Mouse (Mus musculus) frontal cortex, postnatal 14 days (tissue): Measurements from ENCODE around the gene L3mbtl4.

Source experiments
- DNase-seq, 2 experiments: peaks; one replicate each; pipeline ENCODE4 v3.0.0; 2022; ENCODE audit warnings: low spot score in 2 of 2

Gene L3mbtl4

GRCm38 (mm10) chr17:68642521-68643088 is 369.0 kb downstream of the L3mbtl4 start:
- DNase-seq, result no peak

GRCm38 (mm10) chr17:68666528-68666927 is 392.9 kb downstream of the L3mbtl4 start:
- DNase-seq, result no peak

GRCm38 (mm10) chr17:68672088-68672504 is 398.5 kb downstream of the L3mbtl4 start:
- DNase-seq, result no peak

GRCm38 (mm10) chr17:68710701-68711100 is 437.1 kb downstream of the L3mbtl4 start:
- peak in 1 of 2 experiments; percentile 7 for DNase-seq

GRCm38 (mm10) chr17:68711350-68711749 is 437.8 kb downstream of the L3mbtl4 start:
- DNase-seq, result no peak

GRCm38 (mm10) chr17:68748296-68748695 is 474.7 kb downstream of the L3mbtl4 start:
- no peak for DNase-seq

- no peak for DNase-seq
Measured at GRCm38 (mm10) chr17:68750513-68750912, 476.9 kb downstream of the L3mbtl4 start.

GRCm38 (mm10) chr17:68753112-68753511 is 479.5 kb downstream of the L3mbtl4 start:
- DNase-seq, result no peak

GRCm38 (mm10) chr17:68754789-68755188 is 481.2 kb downstream of the L3mbtl4 start:
- DNase-seq, result no peak

GRCm38 (mm10) chr17:68758428-68758827 is 484.8 kb downstream of the L3mbtl4 start:
- DNase-seq, result no peak

- no peak for DNase-seq
Measured at GRCm38 (mm10) chr17:68758936-68759335, 485.3 kb downstream of the L3mbtl4 start.

- no peak for DNase-seq
Measured at GRCm38 (mm10) chr17:68759978-68760377, 486.4 kb downstream of the L3mbtl4 start.

- DNase-seq, result no peak
Measured at GRCm38 (mm10) chr17:68764329-68764880, 490.8 kb downstream of the L3mbtl4 start.

- DNase-seq, result no peak
Measured at GRCm38 (mm10) chr17:68769561-68769960, 496.0 kb downstream of the L3mbtl4 start.

- DNase-seq, result no peak
Measured at GRCm38 (mm10) chr17:68771046-68771750, 497.6 kb downstream of the L3mbtl4 start.

GRCm38 (mm10) chr17:68793741-68794140 is 520.1 kb downstream of the L3mbtl4 start:
- DNase-seq, result no peak

- DNase-seq, result no peak
Measured at GRCm38 (mm10) chr17:68826323-68826722, 552.7 kb downstream of the L3mbtl4 start, which contains the start of gene Tmem200c. Gene Tmem200c, plus strand, starts transcription at chr17:68826623.
